Mouse (Mus musculus) stomach, postnatal 0 days (tissue): ENCODE results near the gene Adgra3. TPM values are rescaled to one million over a fixed set of nuclear protein-coding genes. Genes with fewer than 3 reads are reported as not detected.

Experiments
- ATAC-seq: fragments of 200-750 bp; cut with Nextera tagmentation; 2 replicates; pipeline ENCODE4 v1.8.0; 2017; ENCODE audit not compliant: low FRiP score, low TSS enrichment
- DNase-seq: peaks from one replicate; pipeline ENCODE4 v3.0.0-alpha.2; 2016; ENCODE audit warnings: low spot score
- H3K27ac ChIP-seq: fragments of 300-500 bp; sonication (generic); replicated peaks from 2 replicates; pipeline ENCODE4 v1.5.1; 2014; ENCODE audit warnings: mild to moderate bottlenecking, control low read depth
- H3K27me3 ChIP-seq: fragments of 300-500 bp; sonication (generic); 2 replicates; pipeline ENCODE4 v1.6.1; 2014; ENCODE audit warnings: low read length; ENCODE audit not compliant: control insufficient read depth, insufficient read depth
- H3K36me3 ChIP-seq: fragments of 300-500 bp; sonication (generic); 2 replicates; pipeline ENCODE4 v1.6.1; 2014; ENCODE audit warnings: low read length, mixed read lengths; ENCODE audit not compliant: control insufficient read depth, insufficient read depth
- H3K4me1 ChIP-seq: fragments of 300-500 bp; sonication (generic); replicated peaks from 2 replicates; pipeline ENCODE4 v1.6.1; 2014; ENCODE audit warnings: antibody characterized with exemption; ENCODE audit not compliant: control insufficient read depth, insufficient read depth
- H3K4me2 ChIP-seq: fragments of 300-500 bp; sonication (generic); replicated peaks from 2 replicates; pipeline ENCODE4 v1.6.1; 2014; ENCODE audit warnings: low read depth, mild to moderate bottlenecking, control low read depth, moderate library complexity
- H3K4me3 ChIP-seq: fragments of 300-500 bp; sonication (generic); 2 replicates; pipeline ENCODE4 v1.5.1; 2014; ENCODE audit warnings: low read depth, low read length, control low read depth
- H3K9ac ChIP-seq: fragments of 300-500 bp; sonication (generic); 2 replicates; pipeline ENCODE4 v1.6.1; 2014; ENCODE audit warnings: mild to moderate bottlenecking, low read length, control low read depth, mixed read lengths
- H3K9me3 ChIP-seq: fragments of 300-500 bp; sonication (generic); 2 replicates; pipeline ENCODE4 v1.6.1; 2016; ENCODE audit warnings: low read length; ENCODE audit not compliant: control insufficient read depth
- CTCF ChIP-seq: IDR thresholded peaks from 2 replicates; pipeline ENCODE4 v1.5.1; 2016; ENCODE audit warnings: antibody characterized with exemption, low read depth, mild to moderate bottlenecking, moderate library complexity
- EP300 ChIP-seq: optimal IDR thresholded peaks from 2 replicates; pipeline ENCODE3; 2016; ENCODE audit warnings: antibody characterized with exemption
- WGBS: fragments of 180-500 bp; shearing (Covaris S2); extraction: QIAGEN DNeasy Blood & Tissue Kit; methylation state at CpG from one replicate; pipeline ENCODE4 v1.1.7; 2014; 5-methylcytosine and 5-hydroxymethylcytosine counted together
- polyA plus RNA-seq: library from polyadenylated mRNA; unstranded; fragments of >200 nt; fragmentation: Nextera tagmentation; extraction: Ambion mirVana; gene quantifications from 2 replicates; pipeline ENCODE4 v1.2.1, GENCODE M21; 2015

Adgra3 gene
- polyA plus RNA-seq, 1 experiment from 2014 or later: 7.1 TPM

DNA sequence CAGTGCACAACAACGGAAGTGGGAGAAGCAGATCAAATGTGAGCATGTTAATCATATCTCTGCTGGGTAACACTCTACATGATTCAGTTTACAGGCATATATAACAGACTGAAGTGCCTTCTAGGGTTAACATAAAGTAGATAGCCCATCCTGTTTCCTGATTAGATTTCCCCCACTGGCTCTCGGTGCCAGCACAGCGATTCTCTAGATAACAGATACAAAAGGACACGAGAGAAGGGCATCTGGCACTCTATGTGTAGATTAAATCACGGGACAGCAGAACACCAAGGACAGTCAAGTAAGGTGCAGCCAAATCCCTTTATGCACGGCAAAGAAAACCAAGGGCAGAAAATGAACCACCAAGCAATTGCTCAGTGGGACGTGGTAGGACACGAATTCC, 93.0 kb downstream of the Adgra3 start:
- no peak for ATAC-seq
- no peak for DNase-seq
- H3K27ac ChIP-seq: no peak overlapping the region
- H3K27me3 ChIP-seq: no peaks in the 10 kb centered on the region
- WGBS: 72% methylated on average over 8 of the region's 8 CpGs
- TF ChIP-seq CTCF (no peak), EP300 (no peak)
- no peak overlapping the region for H3K4me2 ChIP-seq
- H3K9ac ChIP-seq: no peak overlapping the region
- H3K36me3 ChIP-seq: peaks cover 6% of the 10 kb centered on the region
- no peaks in the 10 kb centered on the region for H3K4me1 ChIP-seq
- no peak overlapping the region for H3K4me3 ChIP-seq
- H3K9me3 ChIP-seq: no peaks in the 10 kb centered on the region

DNA sequence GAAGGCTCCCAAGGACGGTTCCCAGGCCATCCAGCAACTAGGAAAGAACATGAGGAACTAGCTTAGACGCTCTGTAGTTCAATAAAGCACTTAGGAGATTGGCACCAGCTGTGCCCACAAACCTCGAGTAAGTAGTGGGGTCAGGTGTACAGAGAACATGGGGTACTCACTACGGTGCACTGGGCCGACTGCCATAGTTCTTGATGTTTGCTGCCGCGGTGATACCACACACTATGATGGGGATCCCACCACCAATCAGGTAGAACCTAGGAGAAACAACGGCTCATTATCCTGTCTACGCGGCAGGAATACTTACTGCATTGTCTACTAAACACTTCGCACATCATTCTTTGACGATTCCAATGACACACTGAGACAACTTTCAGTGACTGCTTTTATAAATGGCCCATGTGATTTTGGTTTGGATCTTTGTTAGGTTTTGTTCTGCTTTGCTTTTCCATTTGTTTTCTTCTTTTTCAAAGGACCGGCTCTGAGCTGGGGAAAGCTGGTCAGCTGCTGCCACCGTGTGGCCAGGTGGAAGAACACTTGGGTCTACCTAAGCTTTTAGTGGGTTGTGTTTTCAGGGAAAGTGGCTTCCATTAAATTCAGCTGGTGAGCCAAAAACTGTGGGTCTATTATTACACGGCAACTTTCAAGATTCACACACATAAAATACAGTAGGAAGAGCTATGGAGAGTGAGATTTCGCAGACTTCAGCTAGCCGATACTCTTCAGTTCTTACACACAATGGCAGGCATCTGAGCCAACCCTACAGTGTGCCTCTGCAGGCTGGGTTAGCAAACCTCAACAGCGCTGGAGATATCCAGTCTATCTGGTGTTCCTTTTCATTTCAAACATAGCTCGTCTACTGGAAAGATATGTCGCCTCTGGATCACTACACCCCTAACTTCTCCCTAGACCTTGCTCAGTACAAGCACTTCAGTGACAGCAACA, 97.1 kb downstream of the Adgra3 start:
- Histone ChIP-seq H3K27me3 (no peaks in the 10 kb centered on the region), H3K4me1 (no peaks in the 10 kb centered on the region), H3K4me3 (no peak overlapping the region), H3K4me2 (no peak overlapping the region), H3K9me3 (no peaks in the 10 kb centered on the region), H3K9ac (no peak overlapping the region), H3K36me3 (peaks cover 12% of the 10 kb centered on the region), H3K27ac (no peak overlapping the region)
- ATAC-seq (0 out of 2 replicates have a peak, but pooled peaks have one; percentile 59), DNase-seq (peak; percentile 63)
- TF ChIP-seq CTCF: peak; percentile 85
- no peak for TF ChIP-seq EP300
- 80% methylated on average over 20 of the region's 20 CpGs for WGBS

DNA sequence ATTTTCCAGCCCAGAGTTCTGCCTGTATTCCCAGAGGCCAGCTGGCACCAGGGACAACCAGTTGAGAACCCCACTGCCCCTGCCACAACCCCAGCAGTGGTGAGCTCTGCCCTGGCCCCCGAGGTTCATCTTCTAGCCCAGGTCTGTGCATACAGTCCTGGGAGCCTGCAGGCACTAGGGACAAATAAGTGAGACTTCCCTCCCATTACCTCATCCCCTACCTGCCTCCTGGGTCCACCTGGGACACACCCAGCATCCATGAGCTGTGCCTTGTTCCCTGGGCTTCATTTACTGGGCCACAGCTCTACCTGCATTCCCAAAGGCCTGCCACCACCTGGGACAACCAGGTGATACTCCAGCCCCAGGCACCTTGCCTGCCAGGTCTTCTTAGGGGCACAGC, 122.5 kb downstream of the Adgra3 start:
- 77% methylated on average over 1 of the region's 1 CpGs for WGBS
- Histone ChIP-seq H3K4me3 (no peak overlapping the region), H3K36me3 (no peaks in the 10 kb centered on the region), H3K4me1 (no peaks in the 10 kb centered on the region), H3K27me3 (no peaks in the 10 kb centered on the region), H3K9ac (no peak overlapping the region), H3K27ac (no peak overlapping the region), H3K9me3 (no peaks in the 10 kb centered on the region), H3K4me2 (no peak overlapping the region)
- ATAC-seq (no peak), DNase-seq (no peak)
- no peak for TF ChIP-seq EP300
- no peak for TF ChIP-seq CTCF

DNA sequence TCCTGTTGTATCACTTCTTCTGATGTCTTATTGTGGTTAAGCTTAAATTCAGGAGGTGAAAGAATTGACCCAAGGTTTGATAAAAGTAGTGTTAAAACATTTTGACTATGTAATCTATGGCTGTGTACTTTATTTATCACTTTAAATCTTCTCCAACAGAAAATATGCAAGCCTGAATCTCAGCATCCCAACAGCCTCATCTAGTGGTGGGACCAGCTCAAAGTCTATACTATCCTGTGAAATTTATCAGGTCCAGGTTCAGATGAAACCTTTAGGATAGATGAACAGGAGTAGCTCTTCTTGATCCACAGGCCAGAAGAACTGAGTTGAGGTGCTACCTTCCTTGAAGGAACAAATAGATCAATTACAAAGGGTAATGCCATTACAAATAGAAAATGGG, 134.1 kb downstream of the Adgra3 start:
- no peak for ATAC-seq
- H3K36me3 ChIP-seq: no peaks in the 10 kb centered on the region
- TF ChIP-seq EP300 (no peak), CTCF (peak; percentile 30)
- DNase-seq: no peak
- no peak overlapping the region for H3K4me3 ChIP-seq
- H3K9ac ChIP-seq: no peak overlapping the region
- no peaks in the 10 kb centered on the region for H3K27me3 ChIP-seq
- H3K27ac ChIP-seq: no peak overlapping the region
- no peaks in the 10 kb centered on the region for H3K9me3 ChIP-seq
- no peak overlapping the region for H3K4me2 ChIP-seq
- no peaks in the 10 kb centered on the region for H3K4me1 ChIP-seq

DNA sequence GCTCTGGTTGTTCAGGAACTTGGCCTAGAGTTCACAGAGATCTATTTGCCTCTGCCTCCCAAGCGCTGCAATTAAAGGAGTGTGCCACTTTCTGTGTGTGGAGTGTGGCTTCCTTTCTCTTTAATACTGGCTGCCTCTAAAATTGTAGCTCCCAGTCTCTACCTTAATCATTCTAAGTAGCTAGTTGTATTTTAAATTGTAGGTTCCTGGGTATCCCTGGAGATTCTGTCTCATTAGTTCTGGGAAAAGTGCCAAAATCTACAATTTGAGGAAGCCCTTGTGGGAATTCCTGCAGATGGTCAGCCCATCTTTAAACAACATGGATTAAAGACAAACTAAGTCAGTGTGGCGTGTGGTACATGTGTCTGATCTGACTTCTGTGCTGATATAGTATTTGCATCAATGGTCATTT, 143.1 kb downstream of the Adgra3 start:
- Histone ChIP-seq H3K9ac (no peak overlapping the region), H3K27ac (no peak overlapping the region), H3K36me3 (no peaks in the 10 kb centered on the region)

More for the DNA sequence above, 143.1 kb downstream of the Adgra3 start:
- Histone ChIP-seq H3K9me3 (no peaks in the 10 kb centered on the region), H3K4me2 (no peak overlapping the region), H3K4me3 (no peak overlapping the region), H3K27me3 (no peaks in the 10 kb centered on the region), H3K4me1 (no peaks in the 10 kb centered on the region)
- no peak for TF ChIP-seq CTCF
- TF ChIP-seq EP300: no peak
- WGBS: 47% methylated on average over 2 of the region's 2 CpGs
- ATAC-seq (no peak), DNase-seq (no peak)
